Mouse (Mus musculus) heart, postnatal 0 days (tissue): ENCODE measurements at regions not wholly inside any gene's neighbourhood (a gene's known extent, or its start where the extent isn't known, plus 50 kb on each side); places are given as distances from the start of the nearest gene placed in this dataset.

Experiments
- CTCF ChIP-seq: IDR thresholded peaks from 2 replicates; pipeline ENCODE4 v1.5.1; 2016; ENCODE audit warnings: antibody characterized with exemption, control low read depth, low read depth
- EP300 ChIP-seq: IDR thresholded peaks from 2 replicates; pipeline ENCODE4 v1.6.1; 2016; ENCODE audit warnings: antibody characterized with exemption, low read depth

DNA sequence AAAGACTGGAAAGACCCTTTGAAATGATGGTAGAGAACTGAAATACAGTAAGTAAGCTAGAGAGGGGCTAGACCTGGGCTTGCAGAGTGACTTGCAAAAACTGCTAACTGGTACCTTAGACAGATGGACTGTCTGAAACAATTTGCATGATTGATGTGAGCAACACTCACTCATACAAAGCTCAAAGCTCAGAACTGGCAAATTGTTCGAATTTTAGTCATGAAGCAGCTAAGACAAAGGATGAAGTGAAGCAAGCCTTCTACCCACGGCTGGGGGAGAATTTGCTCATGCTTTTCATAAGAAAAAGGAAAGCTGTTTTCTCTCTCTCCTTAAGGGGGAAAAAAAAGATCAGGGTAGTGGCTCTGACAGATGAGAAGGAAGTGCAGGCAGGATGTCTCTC lies 64.5 kb downstream of the Rgs2 start:
- no peak for TF ChIP-seq CTCF
- TF ChIP-seq EP300, result no peak
